Mouse (Mus musculus): ENCODE data around the gene Usp46.

GRCm38 (mm10) chr5:74044591-74044990, 23.6 kb downstream of the Usp46 start:
- TF ChIP-seq CTCF (IDR thresholded peaks at IDR 0.05; ENCODE audit: borderline replicate concordance, control insufficient read depth, extremely low read depth, insufficient read depth, low read length, poor library complexity) (no peak), POLR2A (IDR thresholded peaks at IDR 0.05; ENCODE audit: control insufficient read depth, extremely low read depth, insufficient read depth, low read length, poor library complexity) (no peak)

Data from thymus, adult 2 months (tissue).